Mouse (Mus musculus): ENCODE measurements around the gene N4bp2l1. TPM values are rescaled to one million over a fixed set of nuclear protein-coding genes. Genes with fewer than 3 reads are reported as not detected.
"Not testable (repeated sequence)": the region's sequence is repeated elsewhere in the genome, so short reads cannot be mapped to it uniquely, and the experiment has no call there.

The N4bp2l1 gene
- 17.4 and 17.7 TPM in 2 replicates for polyA plus RNA-seq (2015; fragmentation: Nextera tagmentation; extraction: Ambion mirVana)

DNA sequence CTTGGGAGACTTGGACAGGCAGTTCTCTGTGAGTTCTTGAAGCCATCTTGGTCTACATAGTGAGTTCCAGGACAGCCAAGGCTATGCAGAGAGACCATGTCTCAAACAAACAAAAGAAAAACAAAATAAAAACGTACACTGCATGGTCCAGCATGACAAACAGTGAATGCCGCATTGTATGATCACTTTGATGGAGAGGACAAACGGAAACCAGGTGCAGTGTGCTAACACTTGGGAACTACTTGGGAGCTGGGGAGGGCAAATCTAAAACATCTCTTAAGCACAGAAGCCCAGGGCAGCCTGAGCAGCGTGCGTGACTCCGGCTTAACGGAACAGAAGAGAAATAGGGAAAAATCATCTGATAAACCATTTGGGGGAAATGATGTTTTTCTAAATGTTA, at the start of gene N4bp2l1:
Gene N4bp2l1, minus strand, starts transcription at position 101 of the 400 bp plus-strand sequence.
- Histone ChIP-seq H3K4me2 (ENCODE audit: low read depth, low read length) (no peak within 1 kb of the TSS), H3K9ac (ENCODE audit: low read depth, low read length) (no peak within 1 kb of the TSS), H3K4me3 (ENCODE audit: low read depth, low read length) (no peak within 1 kb of the TSS), H3K36me3 (ENCODE audit: control insufficient read depth, insufficient read depth) (no peaks in the 10 kb centered on the region), H3K4me1 (ENCODE audit: control insufficient read depth, low read depth, low read length) (peaks cover 50% of the 10 kb centered on the region), H3K27ac (ENCODE audit: low read length) (0 out of 2 replicates have a peak within 1 kb of the TSS, but pooled peaks have one; percentile 4), H3K9me3 (replicated peaks; ENCODE audit: control insufficient read depth, low read length) (no peaks in the 10 kb centered on the region), H3K27me3 (ENCODE audit: control insufficient read depth, insufficient read depth, low read depth, low read length) (no peaks in the 10 kb centered on the region)
- ATAC-seq (ENCODE audit: low read depth): no peak
- WGBS (ENCODE audit: insufficient replicate concordance): 82% methylated on average over 7 of the region's 7 CpGs

- Histone ChIP-seq H3K9ac (ENCODE audit: low read depth, low read length) (no peak overlapping the region), H3K27me3 (ENCODE audit: control insufficient read depth, insufficient read depth, low read depth, low read length) (no peaks in the 10 kb centered on the region), H3K4me1 (ENCODE audit: control insufficient read depth, low read depth, low read length) (peaks cover 13% of the 10 kb centered on the region), H3K27ac (ENCODE audit: low read length) (peak overlapping the region; percentile 58), H3K36me3 (ENCODE audit: control insufficient read depth, insufficient read depth) (peaks cover 34% of the 10 kb centered on the region), H3K4me3 (ENCODE audit: low read depth, low read length) (no peak overlapping the region), H3K4me2 (ENCODE audit: low read depth, low read length) (peak overlapping the region; percentile 10; the same call in 1 of the 2 replicates), H3K9me3 (replicated peaks; ENCODE audit: control insufficient read depth, low read length) (no peaks in the 10 kb centered on the region)
- ATAC-seq (ENCODE audit: low read depth): peak; percentile 70
- WGBS (ENCODE audit: insufficient replicate concordance): 47% methylated on average over 4 of the region's 4 CpGs
Measured at GRCm38 (mm10) chr5:150644926-150645325, 47.9 kb upstream of the N4bp2l1 start.

- peaks cover 26% of the 10 kb centered on the region for H3K36me3 ChIP-seq (ENCODE audit: control insufficient read depth, insufficient read depth)
- not testable (repeated sequence) for ATAC-seq (ENCODE audit: low read depth)
- 89% methylated on average over 4 of the region's 4 CpGs for WGBS (ENCODE audit: insufficient replicate concordance)
Measured at GRCm38 (mm10) chr5:150643390-150643789, 46.4 kb upstream of the N4bp2l1 start.

DNA sequence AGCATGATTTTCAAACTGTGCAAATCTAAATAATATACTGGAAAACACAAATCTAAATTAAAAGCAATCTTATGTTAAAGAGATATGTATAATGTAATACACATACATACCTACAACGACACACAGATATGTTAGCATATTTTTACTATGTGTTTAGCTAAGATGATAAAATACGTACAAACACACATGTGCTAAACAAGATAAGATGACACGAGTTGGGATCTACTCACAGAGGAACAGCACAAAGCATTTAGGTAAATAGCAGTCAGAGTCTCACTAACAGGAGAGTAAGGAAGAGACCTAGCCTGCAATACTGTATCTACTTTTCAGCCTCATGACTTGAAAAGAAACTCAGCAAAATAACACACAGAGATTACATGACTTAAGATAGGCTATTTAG, 44.5 kb upstream of the N4bp2l1 start:
- Histone ChIP-seq H3K4me2 (ENCODE audit: low read depth, low read length) (peak overlapping the region; percentile 30; the same call in 1 of the 2 replicates), H3K36me3 (ENCODE audit: control insufficient read depth, insufficient read depth) (peaks cover 19% of the 10 kb centered on the region), H3K9ac (ENCODE audit: low read depth, low read length) (no peak overlapping the region), H3K27ac (ENCODE audit: low read length) (peak overlapping the region; percentile 71), H3K9me3 (replicated peaks; ENCODE audit: control insufficient read depth, low read length) (no peaks in the 10 kb centered on the region), H3K4me1 (ENCODE audit: control insufficient read depth, low read depth, low read length) (peaks cover 13% of the 10 kb centered on the region), H3K27me3 (ENCODE audit: control insufficient read depth, insufficient read depth, low read depth, low read length) (no peaks in the 10 kb centered on the region), H3K4me3 (ENCODE audit: low read depth, low read length) (no peak overlapping the region)
- ATAC-seq (ENCODE audit: low read depth): peak; percentile 91
- WGBS (ENCODE audit: insufficient replicate concordance): 24% methylated on average over 3 of the region's 3 CpGs

More at GRCm38 (mm10) chr5:150643390-150643789, 46.4 kb upstream of the N4bp2l1 start:
- not testable (repeated sequence) for H3K9me3 ChIP-seq (replicated peaks; ENCODE audit: control insufficient read depth, low read length); H3K27ac ChIP-seq (ENCODE audit: low read length); H3K4me3 ChIP-seq (ENCODE audit: low read depth, low read length); H3K9ac ChIP-seq (ENCODE audit: low read depth, low read length); H3K27me3 ChIP-seq (ENCODE audit: control insufficient read depth, insufficient read depth, low read depth, low read length); H3K4me2 ChIP-seq (ENCODE audit: low read depth, low read length)
- H3K4me1 ChIP-seq (ENCODE audit: control insufficient read depth, low read depth, low read length): peaks cover 13% of the 10 kb centered on the region

DNA sequence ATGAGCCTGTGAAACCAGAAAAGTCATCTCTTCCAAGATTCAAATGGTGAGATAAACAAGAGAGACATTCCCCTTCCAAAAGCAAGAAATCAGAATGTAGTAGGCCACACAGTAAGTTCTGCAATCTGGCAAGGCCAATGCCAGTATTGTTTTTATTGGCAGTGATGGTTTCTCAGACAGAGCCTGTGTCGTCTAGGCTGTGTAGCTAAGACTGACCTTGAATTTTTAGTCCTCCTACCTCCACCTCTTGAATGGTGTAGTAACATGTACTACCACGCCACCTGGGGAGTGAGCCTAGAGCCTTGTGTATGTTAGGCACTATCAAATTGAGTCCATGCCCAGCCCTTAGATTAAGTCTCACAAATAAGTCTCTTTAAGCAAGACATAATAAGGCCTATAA, 32.7 kb upstream of the N4bp2l1 start:
- 81% methylated on average over 2 of the region's 2 CpGs for WGBS (ENCODE audit: insufficient replicate concordance)
- Histone ChIP-seq H3K9ac (ENCODE audit: low read depth, low read length) (no peak overlapping the region), H3K9me3 (replicated peaks; ENCODE audit: control insufficient read depth, low read length) (no peaks in the 10 kb centered on the region), H3K36me3 (ENCODE audit: control insufficient read depth, insufficient read depth) (peaks cover under 1% of the 10 kb centered on the region; the same call in 1 of the 2 replicates), H3K4me1 (ENCODE audit: control insufficient read depth, low read depth, low read length) (no peaks in the 10 kb centered on the region), H3K27me3 (ENCODE audit: control insufficient read depth, insufficient read depth, low read depth, low read length) (no peaks in the 10 kb centered on the region), H3K4me2 (ENCODE audit: low read depth, low read length) (no peak overlapping the region), H3K27ac (ENCODE audit: low read length) (no peak overlapping the region), H3K4me3 (ENCODE audit: low read depth, low read length) (no peak overlapping the region)
- no peak for ATAC-seq (ENCODE audit: low read depth)

DNA sequence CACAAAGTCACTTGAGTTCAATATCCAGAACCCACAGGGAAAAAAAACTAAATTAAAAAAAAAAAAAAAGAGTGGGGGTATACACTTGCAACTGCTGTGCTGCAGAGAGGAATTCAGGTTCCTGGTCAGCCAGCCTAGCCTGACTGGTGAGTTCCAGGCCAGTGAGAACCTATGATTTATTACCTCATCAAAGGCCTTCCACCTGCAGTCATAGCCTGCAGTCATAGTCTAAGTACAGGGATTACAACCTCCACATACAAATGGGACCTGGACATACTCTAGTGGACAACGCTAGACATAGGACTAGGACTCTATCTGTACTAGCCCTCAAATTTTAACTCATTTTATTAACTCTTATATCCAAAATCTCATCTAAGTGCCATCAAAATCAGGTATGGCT, 32.3 kb upstream of the N4bp2l1 start:
- Histone ChIP-seq H3K9me3 (replicated peaks; ENCODE audit: control insufficient read depth, low read length) (no peaks in the 10 kb centered on the region), H3K4me1 (ENCODE audit: control insufficient read depth, low read depth, low read length) (no peaks in the 10 kb centered on the region), H3K36me3 (ENCODE audit: control insufficient read depth, insufficient read depth) (no peaks in the 10 kb centered on the region), H3K4me2 (ENCODE audit: low read depth, low read length) (no peak overlapping the region), H3K27me3 (ENCODE audit: control insufficient read depth, insufficient read depth, low read depth, low read length) (no peaks in the 10 kb centered on the region), H3K4me3 (ENCODE audit: low read depth, low read length) (no peak overlapping the region), H3K27ac (ENCODE audit: low read length) (no peak overlapping the region), H3K9ac (ENCODE audit: low read depth, low read length) (no peak overlapping the region)
- 86% methylated on average over 1 of the region's 1 CpGs for WGBS (ENCODE audit: insufficient replicate concordance)
- no peak for ATAC-seq (ENCODE audit: low read depth)

DNA sequence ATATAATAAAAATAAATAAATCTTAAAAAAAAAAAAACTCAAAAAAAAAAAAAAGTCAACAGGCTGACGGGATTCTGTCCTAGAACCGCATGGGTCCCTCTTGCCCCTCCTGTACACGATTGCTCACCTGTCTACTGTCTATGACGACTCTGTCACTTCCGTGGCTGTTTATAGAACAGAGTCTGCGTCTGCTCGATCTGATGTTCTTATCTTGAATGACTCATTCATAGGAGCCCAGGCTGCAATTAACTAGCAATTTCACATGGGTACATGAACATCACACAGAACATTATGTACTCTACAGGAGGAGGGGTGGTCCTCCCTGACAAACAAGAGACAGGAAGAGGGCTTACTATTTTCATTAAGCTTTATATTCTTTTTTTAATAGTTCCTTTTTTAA, 28.5 kb upstream of the N4bp2l1 start:
- no peaks in the 10 kb centered on the region for H3K27me3 ChIP-seq (ENCODE audit: control insufficient read depth, insufficient read depth, low read depth, low read length)
- no peaks in the 10 kb centered on the region for H3K9me3 ChIP-seq (replicated peaks; ENCODE audit: control insufficient read depth, low read length)
- H3K9ac ChIP-seq (ENCODE audit: low read depth, low read length): no peak overlapping the region
- no peak for ATAC-seq (ENCODE audit: low read depth)
- no peak overlapping the region for H3K4me2 ChIP-seq (ENCODE audit: low read depth, low read length)
- no peaks in the 10 kb centered on the region for H3K36me3 ChIP-seq (ENCODE audit: control insufficient read depth, insufficient read depth)
- no peak overlapping the region for H3K4me3 ChIP-seq (ENCODE audit: low read depth, low read length)
- H3K27ac ChIP-seq (ENCODE audit: low read length): no peak overlapping the region
- no peaks in the 10 kb centered on the region for H3K4me1 ChIP-seq (ENCODE audit: control insufficient read depth, low read depth, low read length)
- 67% methylated on average over 7 of the region's 7 CpGs for WGBS (ENCODE audit: insufficient replicate concordance)

- ATAC-seq (ENCODE audit: low read depth): no peak
- H3K4me2 ChIP-seq (ENCODE audit: low read depth, low read length): no peak overlapping the region
- WGBS (ENCODE audit: insufficient replicate concordance): 29% methylated on average over 1 of the region's 1 CpGs
Measured at GRCm38 (mm10) chr5:150622792-150623191, 25.8 kb upstream of the N4bp2l1 start.

DNA sequence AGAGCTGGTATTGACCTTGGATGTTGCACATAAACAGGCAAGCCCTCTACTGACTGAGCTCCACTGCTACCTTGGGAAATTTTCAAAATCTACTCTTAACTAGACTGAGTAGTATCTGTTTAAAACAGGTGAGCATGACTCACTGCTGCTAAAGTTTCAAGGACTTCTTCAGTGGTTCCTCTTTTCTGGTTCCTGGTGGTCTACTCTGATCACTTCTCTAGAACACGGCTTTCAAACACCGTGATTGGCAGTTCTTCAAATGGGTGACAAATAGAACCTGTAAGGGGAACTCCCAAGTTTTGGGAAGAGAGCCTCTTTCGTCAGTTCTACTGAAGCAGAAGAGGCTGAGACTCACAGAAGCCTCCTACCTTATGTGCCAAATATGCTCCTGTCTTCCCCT, 24.6 kb upstream of the N4bp2l1 start:
- Histone ChIP-seq H3K9me3 (replicated peaks; ENCODE audit: control insufficient read depth, low read length) (no peaks in the 10 kb centered on the region), H3K27ac (ENCODE audit: low read length) (no peak overlapping the region), H3K27me3 (ENCODE audit: control insufficient read depth, insufficient read depth, low read depth, low read length) (no peaks in the 10 kb centered on the region), H3K4me1 (ENCODE audit: control insufficient read depth, low read depth, low read length) (no peaks in the 10 kb centered on the region), H3K4me2 (ENCODE audit: low read depth, low read length) (no peak overlapping the region), H3K4me3 (ENCODE audit: low read depth, low read length) (no peak overlapping the region), H3K9ac (ENCODE audit: low read depth, low read length) (no peak overlapping the region), H3K36me3 (ENCODE audit: control insufficient read depth, insufficient read depth) (no peaks in the 10 kb centered on the region)
- WGBS (ENCODE audit: insufficient replicate concordance): 20% methylated on average over 3 of the region's 3 CpGs
- ATAC-seq (ENCODE audit: low read depth): no peak

More at GRCm38 (mm10) chr5:150622792-150623191, 25.8 kb upstream of the N4bp2l1 start:
- H3K9ac ChIP-seq (ENCODE audit: low read depth, low read length): no peak overlapping the region
- H3K27me3 ChIP-seq (ENCODE audit: control insufficient read depth, insufficient read depth, low read depth, low read length): no peaks in the 10 kb centered on the region
- H3K27ac ChIP-seq (ENCODE audit: low read length): no peak overlapping the region
- no peak overlapping the region for H3K4me3 ChIP-seq (ENCODE audit: low read depth, low read length)
- no peaks in the 10 kb centered on the region for H3K9me3 ChIP-seq (replicated peaks; ENCODE audit: control insufficient read depth, low read length)
- no peaks in the 10 kb centered on the region for H3K4me1 ChIP-seq (ENCODE audit: control insufficient read depth, low read depth, low read length)
- H3K36me3 ChIP-seq (ENCODE audit: control insufficient read depth, insufficient read depth): no peaks in the 10 kb centered on the region

Data from liver, embryonic 16.5 days (tissue).